Mouse (Mus musculus) CH12.LX (cell line): ENCODE data around the gene Epx. TPM values are rescaled to one million over a fixed set of nuclear protein-coding genes. Genes with fewer than 3 reads are reported as not detected.

ENCODE experiments used
- DNase-seq: peaks from one replicate; pipeline ENCODE4 v3.0.0-alpha.2; 2013; ENCODE audit errors: extremely low read depth
- H3K27ac ChIP-seq: 2 replicates; pipeline ENCODE4 v1.5.1; 2012; ENCODE audit warnings: low read depth, mild to moderate bottlenecking, control low read depth, moderate library complexity; ENCODE audit not compliant: insufficient read depth
- H3K27me3 ChIP-seq: replicated peaks from 2 replicates; pipeline ENCODE3; 2012; ENCODE audit warnings: inconsistent platforms
- H3K36me3 ChIP-seq, 2 experiments: replicated peaks in 1 of 2; 2 replicates each; pipeline versions ENCODE3 to v1.6.1; 2012; ENCODE audit warnings: inconsistent platforms in 1 of 2, low read length in 1 of 2, mild to moderate bottlenecking in 1 of 2, mixed read lengths in 1 of 2, moderate library complexity in 1 of 2; ENCODE audit not compliant: control insufficient read depth in 1 of 2, insufficient read depth in 1 of 2
- H3K4me1 ChIP-seq, 2 experiments: 2 replicates each; pipeline ENCODE4 v1.6.1; 2012; ENCODE audit warnings: inconsistent platforms in 1 of 2, moderate library complexity in 1 of 2; ENCODE audit not compliant: insufficient read depth in 2 of 2, control insufficient read depth in 1 of 2
- H3K4me2 ChIP-seq: 2 replicates; pipeline ENCODE4 v1.6.1; 2012; ENCODE audit warnings: low read depth, mild to moderate bottlenecking, control low read depth; ENCODE audit not compliant: poor library complexity, insufficient read depth, severe bottlenecking
- H3K4me3 ChIP-seq, 3 experiments: fragments of 150-350 bp in 1 of 3; sonication (generic) in 1 of 3; replicated peaks in 1 of 3; 2 replicates each; pipeline versions ENCODE3 to v1.5.1; 2011 to 2012; ENCODE audit warnings: low read depth in 2 of 3, low read length in 2 of 3, mild to moderate bottlenecking in 2 of 3, moderate library complexity in 2 of 3, control low read depth in 1 of 3, improper control_type of control experiment in 1 of 3, inconsistent platforms in 1 of 3, mixed read lengths in 1 of 3; ENCODE audit not compliant: poor library complexity in 1 of 3
- H3K79me2 ChIP-seq: replicated peaks from 2 replicates; pipeline ENCODE4 v1.6.1; 2012; ENCODE audit warnings: mild to moderate bottlenecking, moderate library complexity; ENCODE audit not compliant: control insufficient read depth, poor library complexity, insufficient read depth, severe bottlenecking; ENCODE audit errors: extremely low read depth
- H3K9ac ChIP-seq: 2 replicates; pipeline ENCODE4 v1.6.1; 2012; ENCODE audit warnings: low read depth, mild to moderate bottlenecking, control low read depth, moderate library complexity; ENCODE audit not compliant: insufficient read depth
- H3K9me3 ChIP-seq: replicated peaks from 2 replicates; pipeline ENCODE3; 2012; ENCODE audit warnings: low read length, inconsistent platforms, mixed read lengths
- BHLHE40 ChIP-seq: IDR thresholded peaks from 2 replicates; pipeline ENCODE4 v1.6.1; 2011; ENCODE audit warnings: mild to moderate bottlenecking, low read depth, low read length, improper control_type of control experiment
- CHD2 ChIP-seq: IDR thresholded peaks from 2 replicates; pipeline ENCODE4 v1.6.1; 2011; ENCODE audit warnings: low read length, improper control_type of control experiment
- EP300 ChIP-seq: IDR thresholded peaks from 2 replicates; pipeline ENCODE4 v1.6.1; 2011; ENCODE audit warnings: low read length, improper control_type of control experiment
- GABPA ChIP-seq: IDR thresholded peaks from 2 replicates; pipeline ENCODE4 v1.6.1; 2012; ENCODE audit warnings: low read depth, low read length, improper control_type of control experiment, inconsistent platforms; ENCODE audit not compliant: insufficient replicate concordance
- HCFC1 ChIP-seq: IDR thresholded peaks from 2 replicates; pipeline ENCODE4 v1.6.1; 2012; ENCODE audit warnings: low read depth, mild to moderate bottlenecking, inconsistent platforms, low read length, improper control_type of control experiment
- IRF4 ChIP-seq: IDR thresholded peaks from 2 replicates; pipeline ENCODE4 v1.6.1; 2014; ENCODE audit warnings: low read depth, mild to moderate bottlenecking, inconsistent platforms, low read length, improper control_type of control experiment
- JUND ChIP-seq: conservative IDR thresholded peaks from 2 replicates; pipeline ENCODE4 v1.6.1; 2011; ENCODE audit warnings: low read depth, low read length, improper control_type of control experiment
- KAT2A ChIP-seq: IDR thresholded peaks from 2 replicates; pipeline ENCODE4 v1.6.1; 2012; ENCODE audit warnings: low read length, improper control_type of control experiment, inconsistent platforms; ENCODE audit not compliant: insufficient replicate concordance
- MAFK ChIP-seq: IDR thresholded peaks from 2 replicates; pipeline ENCODE4 v1.6.1; 2011; ENCODE audit warnings: low read length, improper control_type of control experiment; ENCODE audit not compliant: insufficient replicate concordance
- MAX ChIP-seq: IDR thresholded peaks from 2 replicates; pipeline ENCODE4 v1.6.1; 2011; ENCODE audit warnings: low read length, improper control_type of control experiment
- MEF2A ChIP-seq: IDR thresholded peaks from 2 replicates; pipeline ENCODE4 v1.6.1; 2014; ENCODE audit warnings: low read depth, mild to moderate bottlenecking, inconsistent platforms, low read length, improper control_type of control experiment, borderline replicate concordance
- MXI1 ChIP-seq: IDR thresholded peaks from 2 replicates; pipeline ENCODE4 v1.6.1; 2011; ENCODE audit warnings: mild to moderate bottlenecking, low read depth, low read length, improper control_type of control experiment
- NRF1 ChIP-seq: IDR thresholded peaks from 2 replicates; pipeline ENCODE4 v1.6.1; 2014; ENCODE audit warnings: low read depth, mild to moderate bottlenecking, inconsistent platforms, low read length, improper control_type of control experiment, moderate library complexity
- PAX5 ChIP-seq: IDR thresholded peaks from 2 replicates; pipeline ENCODE4 v1.6.1; 2012; ENCODE audit warnings: low read length, inconsistent platforms, mixed read lengths
- RCOR1 ChIP-seq: conservative IDR thresholded peaks from 2 replicates; pipeline ENCODE4 v1.6.1; 2012; ENCODE audit warnings: low read depth, mild to moderate bottlenecking, inconsistent platforms, low read length, improper control_type of control experiment
- SIN3A ChIP-seq: IDR thresholded peaks from 2 replicates; pipeline ENCODE4 v1.6.1; 2012; ENCODE audit warnings: low read length, improper control_type of control experiment, inconsistent platforms
- UBTF ChIP-seq: IDR thresholded peaks from 2 replicates; pipeline ENCODE4 v1.6.1; 2012; ENCODE audit warnings: low read depth, mild to moderate bottlenecking, inconsistent platforms, low read length, improper control_type of control experiment, moderate library complexity
- ZC3H11A ChIP-seq: IDR thresholded peaks from 2 replicates; pipeline ENCODE4 v1.6.1; 2012; ENCODE audit warnings: low read depth, mild to moderate bottlenecking, inconsistent platforms, low read length, improper control_type of control experiment
- ZMIZ1 ChIP-seq: IDR thresholded peaks from 2 replicates; pipeline ENCODE4 v1.6.1; 2012; ENCODE audit warnings: low read depth, mild to moderate bottlenecking, inconsistent platforms, low read length, improper control_type of control experiment
- ZNF384 ChIP-seq: IDR thresholded peaks from 2 replicates; pipeline ENCODE4 v1.6.1; 2012; ENCODE audit warnings: low read depth, low read length, improper control_type of control experiment, inconsistent platforms
- dilution Hi-C: fragments of 300-500 bp; cut with MboI; formaldehyde crosslinking; loops from 2 replicates; pipeline ENCODE4 v1.14.3; 2020; ENCODE audit warnings: low sequenced_read_pairs; ENCODE audit not compliant: extremely low pct_unique_long_range_greater_than_20kb, extremely low pct_ligation_motif_present
- in situ Hi-C: fragments of 300-500 bp; cut with MboI; formaldehyde crosslinking; loops from 3 replicates; pipeline ENCODE4 v1.14.3; 2019; ENCODE audit warnings: low sequenced_read_pairs, low pct_ligation_motif_present, low pct_unique_long_range_greater_than_20kb, mixed read lengths
- polyA plus RNA-seq: library from polyadenylated mRNA; unstranded; fragments of >175 nt; gene quantifications from 2 replicates; pipeline ENCODE4 v1.2.1, GENCODE M21; 2012; ENCODE audit warnings: low read depth; ENCODE audit not compliant: insufficient read length
- total RNA-seq, 2 experiments: library from RNA; depleted of rRNA; stranded (reverse); fragments of 300-350 nt in 1 of 2; fragments of >200 nt in 1 of 2; gene quantifications; 2 replicates each; pipeline ENCODE4 v1.2.3; 2012 to 2014

Gene Epx
- total and polyA plus RNA-seq, 3 experiments = not detected

DNA sequence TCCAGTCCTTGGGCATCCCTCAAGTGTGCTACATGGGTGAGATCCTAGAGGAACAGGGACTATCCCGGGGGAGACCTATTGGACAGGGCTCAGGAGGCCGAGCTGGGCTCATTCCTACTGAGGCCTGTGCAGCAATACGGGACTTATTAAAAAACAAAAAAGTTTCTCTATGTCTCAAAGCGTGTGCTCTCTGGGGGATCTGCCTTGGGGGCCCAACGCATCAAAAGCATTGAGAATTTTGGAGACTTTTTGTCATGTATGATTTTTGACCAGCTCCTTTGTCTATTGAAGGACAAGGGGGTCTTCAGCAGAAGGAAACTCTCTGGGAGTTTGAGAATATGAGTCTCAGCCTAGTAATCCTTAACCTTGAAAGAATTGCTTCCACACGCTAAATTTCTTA is 16.8 kb upstream of the Epx start, which contains the start of gene Olfr462:
TSS of gene Olfr462 (minus strand) at position 101 of the 400 bp plus-strand sequence.
- in situ Hi-C loops (no loop called here), dilution Hi-C loops (no loop called here)
- TF ChIP-seq ZMIZ1 = no peak
- TF ChIP-seq IRF4 = no peak
- TF ChIP-seq ZNF384 = no peak
- no peak for TF ChIP-seq CHD2
- TF ChIP-seq EP300 = no peak
- TF ChIP-seq RCOR1 = no peak
- no peak for TF ChIP-seq NRF1
- no peak for TF ChIP-seq UBTF
- TF ChIP-seq SIN3A = no peak
- TF ChIP-seq GABPA = no peak
- TF ChIP-seq HCFC1 = no peak
- TF ChIP-seq BHLHE40 = no peak

DNA sequence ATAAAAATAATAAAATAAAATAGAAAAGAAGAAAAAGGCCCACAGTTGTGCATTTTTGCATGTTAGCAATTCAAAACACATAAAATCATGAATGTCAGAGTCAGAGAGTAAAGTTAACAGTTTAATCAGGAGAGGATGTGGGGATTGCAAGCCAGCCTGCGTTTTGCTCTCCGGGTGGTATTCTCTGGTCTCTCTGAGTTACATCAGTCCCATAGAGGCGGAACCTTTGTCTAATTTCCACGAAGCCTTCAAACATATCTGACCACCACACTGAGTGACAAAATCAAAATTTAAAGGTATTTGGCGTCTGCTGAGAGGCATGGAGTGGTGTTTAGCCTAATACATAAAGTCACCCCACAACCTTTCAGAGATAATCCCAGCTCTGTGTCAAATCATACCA is 9.5 kb upstream of the Epx start:
- H3K79me2 ChIP-seq = no peaks in the 10 kb centered on the region
- peaks cover 2% of the 10 kb centered on the region for H3K9me3 ChIP-seq
- no peak overlapping the region for H3K4me2 ChIP-seq
- peaks cover 45% of the 10 kb centered on the region for H3K27me3 ChIP-seq
- no peaks in the 10 kb centered on the region for H3K36me3 ChIP-seq
- no peak overlapping the region for H3K4me3 ChIP-seq
- DNase-seq = no peak
- H3K4me1 ChIP-seq = 0 out of 4 replicates have a peak, but pooled peaks cover 0 to 6% of the 10 kb centered on the region in 2 experiments
- no peak overlapping the region for H3K27ac ChIP-seq
- TF ChIP-seq MEF2A = no peak
- TF ChIP-seq JUND = no peak
- no peak for TF ChIP-seq MXI1
- TF ChIP-seq PAX5 = no peak
- TF ChIP-seq MAFK = no peak
- TF ChIP-seq IRF4 = no peak
- no peak for TF ChIP-seq ZC3H11A
- no peak for TF ChIP-seq EP300
- TF ChIP-seq KAT2A = no peak
- no peak for TF ChIP-seq MAX
- H3K9ac ChIP-seq = no peak overlapping the region
- dilution Hi-C loops (no loop called here), in situ Hi-C loops (no loop called here)

More for the DNA sequence above, 16.8 kb upstream of the Epx start, which contains the start of gene Olfr462:
- Histone ChIP-seq H3K27ac (no peak within 1 kb of the TSS), H3K27me3 (peaks cover 48% of the 10 kb centered on the region), H3K9me3 (no peaks in the 10 kb centered on the region), H3K36me3 (no peaks in the 10 kb centered on the region), H3K79me2 (no peaks in the 10 kb centered on the region), H3K4me3 (no peak within 1 kb of the TSS), H3K4me1 (peaks cover 0 to 12% of the 10 kb centered on the region in 2 experiments; a peak in 1 of 4 replicates), H3K9ac (no peak within 1 kb of the TSS), H3K4me2 (no peak within 1 kb of the TSS)
- DNase-seq = no peak
